Mouse (Mus musculus) CD8-positive naive resting alpha-beta T cell, adult 57 days (primary cell): ENCODE data around the gene Slc17a8. TPM values are rescaled to one million over a fixed set of nuclear protein-coding genes. Genes with fewer than 3 reads are reported as not detected.

ENCODE experiments used
- total RNA-seq: library from RNA; stranded (reverse); gene quantifications from one replicate; pipeline ENCODE4 v1.2.4, GENCODE M21; 2023

Slc17a8 gene
- 0.28 TPM for total RNA-seq

DNA sequence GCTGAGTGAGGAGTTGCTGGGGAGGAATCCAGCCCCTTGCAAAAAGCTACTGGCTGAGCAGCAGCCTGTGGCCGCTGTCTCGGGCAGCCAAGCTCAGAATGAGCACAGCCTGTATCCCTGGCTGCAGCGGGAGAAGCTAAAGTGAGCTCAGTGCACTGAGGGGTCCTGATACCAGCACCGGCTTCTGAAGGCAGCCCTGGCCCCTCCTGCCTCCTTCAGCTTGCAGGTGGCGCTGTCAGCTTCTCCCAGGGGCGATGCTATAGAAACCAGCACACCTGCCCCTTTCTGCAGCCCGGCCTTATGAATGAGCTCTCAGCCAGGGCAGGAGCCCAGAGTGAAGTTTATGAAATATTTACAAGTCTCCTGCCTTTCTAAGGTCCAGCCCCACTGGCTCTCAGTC, at the start of gene Slc17a8:
Gene Slc17a8 (minus strand): TSS at position 125 of the 400 bp plus-strand sequence.

DNA sequence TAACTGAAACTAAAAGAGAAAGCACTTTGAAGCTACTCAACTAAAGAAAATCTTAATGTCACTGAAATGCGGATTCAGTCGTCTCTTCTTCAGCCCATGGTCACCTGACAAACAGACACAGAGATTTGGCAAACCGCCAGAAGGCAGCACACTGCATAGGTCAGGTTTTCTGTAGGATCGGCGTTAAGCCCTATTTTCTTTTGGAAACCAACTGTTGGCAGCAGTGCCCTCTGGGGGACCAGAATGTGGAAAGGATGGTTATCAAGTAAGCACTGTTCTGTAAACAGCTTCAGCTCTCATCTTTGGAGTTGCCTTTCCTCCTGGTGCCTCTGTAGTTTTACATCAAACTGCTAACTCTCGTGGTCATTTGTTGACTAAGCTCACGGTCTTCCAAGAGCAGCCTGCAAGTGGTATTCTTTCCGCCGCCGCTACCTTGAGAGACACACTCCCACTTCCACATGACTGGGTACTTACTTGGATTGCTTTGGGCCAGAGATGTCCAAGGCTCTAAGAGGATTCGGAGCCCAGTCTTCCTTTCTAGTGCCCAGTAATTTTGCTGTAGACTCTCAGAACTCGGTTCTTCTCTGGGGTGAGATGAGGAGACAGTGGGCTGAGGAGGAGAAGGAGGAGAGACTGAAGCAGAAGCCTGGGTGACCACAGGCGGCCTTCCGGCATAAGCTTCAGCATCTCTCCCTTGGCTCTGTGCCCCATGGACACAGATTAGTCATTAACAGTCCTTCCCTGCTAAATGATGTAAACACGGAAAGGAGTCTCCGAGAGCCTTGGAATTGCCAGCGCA, 87.9 kb downstream of the Slc17a8 start, which contains the start of gene Nr1h4:
Gene Nr1h4 (minus strand): TSS at position 657 of the 799 bp plus-strand sequence.

Other genes starting within 250 kb of the Slc17a8 start
- 1.5 TPM for gene Gas2l3, start 177.3 kb downstream of the Slc17a8 start, total RNA-seq
- not detected for gene Nr1h4, start 87.7 kb downstream of the Slc17a8 start, total RNA-seq
- gene Scyl2, start 65.0 kb upstream of the Slc17a8 start, total RNA-seq: 31.0 TPM
- 24.3 TPM for gene Actr6, start 111.0 kb upstream of the Slc17a8 start, total RNA-seq
- gene Uhrf1bp1l, start 123.7 kb upstream of the Slc17a8 start, total RNA-seq: 52.7 TPM